Mouse (Mus musculus) myocyte (in vitro differentiated cells): ENCODE data around the gene Grid2. TPM values are rescaled to one million over a fixed set of nuclear protein-coding genes. Genes with fewer than 3 reads are reported as not detected.

Experiments used
- H3K27me3 ChIP-seq: one replicate; pipeline ENCODE4 v1.6.1; 2011; ENCODE audit not compliant: control insufficient read depth, insufficient read depth, insufficient read length
- H3K36me3 ChIP-seq: one replicate; pipeline ENCODE4 v1.6.1; 2011; ENCODE audit not compliant: control insufficient read depth, insufficient read depth
- H3K4me2 ChIP-seq: one replicate; pipeline ENCODE4 v1.6.1; 2011; ENCODE audit warnings: low read depth, control low read depth
- H3K4me3 ChIP-seq: one replicate; pipeline ENCODE4 v1.5.1; 2011; ENCODE audit warnings: mild to moderate bottlenecking, control low read depth, moderate library complexity
- H3K79me2 ChIP-seq: one replicate; pipeline ENCODE4 v1.6.1; 2011; ENCODE audit not compliant: control insufficient read depth, insufficient read depth
- H3ac ChIP-seq: one replicate; pipeline ENCODE4 v1.6.1; 2011; ENCODE audit not compliant: control insufficient read depth, insufficient read length
- CEBPB ChIP-seq: IDR thresholded peaks from 2 replicates; pipeline ENCODE4 v1.6.1; 2011; ENCODE audit warnings: mild to moderate bottlenecking, moderate library complexity; ENCODE audit not compliant: poor library complexity, insufficient read depth, severe bottlenecking
- E2F4 ChIP-seq: IDR thresholded peaks from one replicate; pipeline ENCODE4 v1.6.1; 2011; ENCODE audit warnings: mild to moderate bottlenecking, control low read depth, moderate library complexity; ENCODE audit not compliant: insufficient read depth
- MAX ChIP-seq: IDR thresholded peaks from one replicate; pipeline ENCODE4 v1.6.1; 2011; ENCODE audit warnings: low read depth, mild to moderate bottlenecking, control low read depth
- MYOD1 ChIP-seq, 3 experiments: IDR thresholded peaks; one replicate each; pipeline ENCODE4 v1.6.1; 2011; ENCODE audit warnings: control low read depth in 2 of 3, low read depth in 2 of 3, mild to moderate bottlenecking in 2 of 3, moderate library complexity in 1 of 3; ENCODE audit not compliant: insufficient read length in 2 of 3, control insufficient read depth in 1 of 3
- MYOG ChIP-seq, 3 experiments: IDR thresholded peaks; one replicate each; pipeline ENCODE4 v1.6.1; 2011; ENCODE audit warnings: control low read depth in 2 of 3, low read depth in 2 of 3, mild to moderate bottlenecking in 2 of 3; ENCODE audit not compliant: insufficient read length in 2 of 3, control insufficient read depth in 1 of 3, insufficient read depth in 1 of 3
- POLR2A ChIP-seq: IDR thresholded peaks from one replicate; pipeline ENCODE4 v1.6.1; 2011; ENCODE audit warnings: low read depth, mild to moderate bottlenecking, control low read depth, moderate library complexity; ENCODE audit not compliant: insufficient read length
- POLR2AphosphoS2 ChIP-seq: IDR thresholded peaks from one replicate; pipeline ENCODE4 v1.6.1; 2011; ENCODE audit warnings: low read depth, control low read depth; ENCODE audit not compliant: insufficient read length
- REST ChIP-seq: IDR thresholded peaks from one replicate; pipeline ENCODE4 v1.6.1; 2011; ENCODE audit warnings: mild to moderate bottlenecking, control low read depth, moderate library complexity; ENCODE audit not compliant: insufficient read depth, insufficient read length
- SRF ChIP-seq: IDR thresholded peaks from one replicate; pipeline ENCODE4 v1.6.1; 2011; ENCODE audit warnings: low read depth; ENCODE audit not compliant: control insufficient read depth, insufficient read length
- TCF12 ChIP-seq: IDR thresholded peaks from one replicate; pipeline ENCODE4 v1.6.1; 2011; ENCODE audit warnings: mild to moderate bottlenecking, control low read depth; ENCODE audit not compliant: poor library complexity, insufficient read depth, severe bottlenecking
- TCF3 ChIP-seq: IDR thresholded peaks from one replicate; pipeline ENCODE4 v1.6.1; 2011; ENCODE audit warnings: low read depth, control low read depth; ENCODE audit not compliant: insufficient read length
- USF1 ChIP-seq: IDR thresholded peaks from one replicate; pipeline ENCODE4 v1.6.1; 2011; ENCODE audit warnings: low read depth, mild to moderate bottlenecking, control low read depth, moderate library complexity
- polyA plus RNA-seq: library from polyadenylated mRNA; unstranded; fragments of >200 nt; fragmentation: generic; extraction: Trizol; gene quantifications from one replicate; pipeline ENCODE4 v1.2.1, GENCODE M21; 2012; ENCODE audit warnings: missing spikeins

Grid2 gene
- polyA plus RNA-seq, 1 experiment, result not detected

- H3K4me2 ChIP-seq, result no peak overlapping the region
- H3ac ChIP-seq, result no peak overlapping the region
- no peaks in the 10 kb centered on the region for H3K79me2 ChIP-seq
- no peak for TF ChIP-seq SRF
- TF ChIP-seq MAX, result no peak
- H3K27me3 ChIP-seq, result no peaks in the 10 kb centered on the region
- no peaks in the 10 kb centered on the region for H3K36me3 ChIP-seq
- H3K4me3 ChIP-seq, result no peak overlapping the region
Observed at GRCm38 (mm10) chr6:64148613-64149012, 892.9 kb downstream of the Grid2 start.

DNA sequence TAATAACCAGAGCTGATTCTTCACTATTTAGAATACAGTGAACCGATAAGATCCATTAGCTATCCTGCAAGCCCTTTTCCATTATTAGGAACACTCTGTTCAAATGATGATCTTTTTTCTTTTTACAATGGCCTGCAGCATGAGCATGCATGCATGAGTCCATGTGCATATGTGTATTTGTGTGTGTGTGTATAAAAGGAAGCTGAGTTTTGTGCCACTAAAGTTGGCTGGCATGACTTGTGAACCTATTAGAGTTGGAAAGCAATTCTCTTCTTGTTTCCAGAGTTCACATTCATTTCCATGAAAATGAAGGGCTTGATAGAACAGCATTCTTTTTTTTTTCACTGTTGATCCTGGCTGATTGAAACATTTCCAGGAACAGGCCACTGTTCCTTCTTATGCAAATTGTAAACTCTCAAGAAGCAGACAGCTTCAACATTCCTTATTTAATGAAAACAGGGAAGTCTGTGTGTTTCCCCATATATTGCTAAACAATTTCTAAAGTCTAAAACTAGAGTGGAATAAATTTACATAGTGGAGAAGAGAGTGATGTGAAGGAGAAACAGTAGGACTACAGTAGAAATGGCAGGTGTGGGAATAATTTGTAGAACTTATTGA is 919.4 kb downstream of the Grid2 start:
- H3K4me3 ChIP-seq, result no peak overlapping the region
- no peaks in the 10 kb centered on the region for H3K36me3 ChIP-seq
- no peaks in the 10 kb centered on the region for H3K27me3 ChIP-seq
- H3ac ChIP-seq, result no peak overlapping the region
- no peak overlapping the region for H3K4me2 ChIP-seq
- no peaks in the 10 kb centered on the region for H3K79me2 ChIP-seq
- TF ChIP-seq CEBPB (no peak), MYOG (IDR thresholded peaks at IDR 0.05; ENCODE audit: control insufficient read depth in 1 of 3, insufficient read depth in 1 of 3, insufficient read length in 2 of 3, low read depth in 2 of 3) (no peak)

GRCm38 (mm10) chr6:64193646-64194045 is 938.0 kb downstream of the Grid2 start:
- no peaks in the 10 kb centered on the region for H3K27me3 ChIP-seq
- H3ac ChIP-seq, result no peak overlapping the region
- no peak overlapping the region for H3K4me3 ChIP-seq
- H3K36me3 ChIP-seq, result no peaks in the 10 kb centered on the region
- no peaks in the 10 kb centered on the region for H3K79me2 ChIP-seq
- no peak for TF ChIP-seq MYOD1 (IDR thresholded peaks at IDR 0.05; ENCODE audit: control insufficient read depth in 1 of 3, insufficient read length in 2 of 3, low read depth in 2 of 3)
- TF ChIP-seq CEBPB, result no peak
- TF ChIP-seq USF1, result no peak
- no peak for TF ChIP-seq TCF12
- H3K4me2 ChIP-seq, result no peak overlapping the region

DNA sequence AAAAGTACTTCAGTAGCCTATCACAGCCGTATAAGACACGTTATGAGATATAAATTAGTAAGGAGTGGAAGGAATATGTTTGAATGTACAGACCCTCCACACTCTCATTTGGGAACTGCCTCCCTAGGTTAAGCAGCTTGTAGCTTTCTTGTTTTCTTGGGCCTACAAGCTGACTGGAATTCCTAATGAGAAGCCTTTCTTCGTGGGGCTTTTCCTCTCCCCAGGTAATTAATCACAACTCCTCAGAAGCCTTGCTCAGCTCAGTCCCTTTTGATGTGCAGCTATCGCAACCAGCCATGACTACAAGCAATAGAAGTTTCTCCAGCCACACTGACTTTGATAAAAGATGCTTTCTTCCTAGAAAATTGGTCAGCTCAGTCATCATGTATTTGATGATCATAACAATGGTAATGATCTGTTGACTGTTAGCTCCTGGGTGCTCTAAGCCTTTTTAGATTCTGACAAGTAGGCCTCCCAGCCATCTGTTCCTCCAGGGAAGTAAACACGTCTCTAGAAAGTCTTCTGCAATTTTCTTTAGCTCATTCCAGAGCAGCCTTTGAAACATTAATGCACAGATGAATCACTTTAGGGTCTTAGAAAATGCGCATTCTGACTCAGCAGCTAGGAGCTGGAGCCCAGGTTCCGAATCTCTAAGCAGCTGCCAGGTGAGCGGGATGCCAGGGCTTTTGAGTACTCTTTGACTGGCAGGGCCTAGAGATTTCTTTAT is 946.9 kb downstream of the Grid2 start:
- no peak overlapping the region for H3K4me3 ChIP-seq
- no peak overlapping the region for H3K4me2 ChIP-seq
- H3ac ChIP-seq, result no peak overlapping the region
- no peaks in the 10 kb centered on the region for H3K36me3 ChIP-seq
- no peaks in the 10 kb centered on the region for H3K27me3 ChIP-seq
- no peaks in the 10 kb centered on the region for H3K79me2 ChIP-seq
- TF ChIP-seq MYOD1 (IDR thresholded peaks at IDR 0.05; ENCODE audit: control insufficient read depth in 1 of 3, insufficient read length in 2 of 3, low read depth in 2 of 3), result no peak
- no peak for TF ChIP-seq TCF3
- no peak for TF ChIP-seq CEBPB
- no peak for TF ChIP-seq MAX
- no peak for TF ChIP-seq REST
- TF ChIP-seq SRF, result no peak
- TF ChIP-seq POLR2A, result no peak

- Histone ChIP-seq H3K36me3 (no peaks in the 10 kb centered on the region), H3K27me3 (no peaks in the 10 kb centered on the region), H3K4me3 (no peak overlapping the region), H3K79me2 (no peaks in the 10 kb centered on the region), H3ac (no peak overlapping the region), H3K4me2 (no peak overlapping the region)
- TF ChIP-seq TCF3 (no peak), USF1 (no peak), TCF12 (no peak), CEBPB (no peak), REST (no peak), E2F4 (no peak), POLR2AphosphoS2 (no peak), MYOD1 (IDR thresholded peaks at IDR 0.05; ENCODE audit: control insufficient read depth in 1 of 3, insufficient read length in 2 of 3, low read depth in 2 of 3) (no peak), POLR2A (no peak), MYOG (IDR thresholded peaks at IDR 0.05; ENCODE audit: control insufficient read depth in 1 of 3, insufficient read depth in 1 of 3, insufficient read length in 2 of 3, low read depth in 2 of 3) (no peak)
Observed at GRCm38 (mm10) chr6:64236351-64236750, 980.7 kb downstream of the Grid2 start.
